ENCODE assay signal across 20 mouse cellular contexts in genomic region chr6:5129364-5130093, GRCm38 (mm10).
DNase-seq lines count a peak whose midpoint lies in the region; ATAC-seq and TF ChIP-seq lines count a peak whose summit lies in the region.
"Had no signal": no experiment of that assay in that cellular context is flagged by ENCODE, and none has a peak within 500 bp of the region (broad histone marks: within the 10 kb centered on the region; RNA-seq: fewer than 3 reads in every experiment).

No protein-coding gene starts in this region.

- H3K36me3 ChIP-seq in hindbrain, embryonic 13.5 days = peaks cover 5% of the 10 kb centered on the region
- H3K36me3 ChIP-seq in hindbrain, embryonic 10.5 days = peaks cover 3% of the 10 kb centered on the region
- H3K36me3 ChIP-seq in limb, embryonic 13.5 days = no peaks in the 10 kb centered on the region
- H3K36me3 ChIP-seq: embryonic facial prominence, embryonic 13.5 days had no signal

- no peaks in the 10 kb centered on the region for H3K27me3 ChIP-seq in hindbrain, embryonic 13.5 days
- H3K27me3 ChIP-seq in hindbrain, embryonic 10.5 days (ENCODE audit: insufficient read depth, poor library complexity, severe bottlenecking) = no peaks in the 10 kb centered on the region
- H3K27me3 ChIP-seq in limb, embryonic 13.5 days = no peaks in the 10 kb centered on the region
- H3K27me3 ChIP-seq: embryonic facial prominence, embryonic 13.5 days; liver, embryonic 12.5 days; Patski had no signal

- H3K9ac ChIP-seq in hindbrain, embryonic 13.5 days = no peak overlapping the region
- H3K9ac ChIP-seq in limb, embryonic 13.5 days = no peak overlapping the region
- H3K9ac ChIP-seq: embryonic facial prominence, embryonic 13.5 days; liver, embryonic 12.5 days; lung, embryonic 14.5 days had no signal

- 64% methylated on average over 14 of the region's 14 CpGs for WGBS in hindbrain, embryonic 13.5 days
- whole genome bisulfite sequencing in hindbrain, embryonic 10.5 days = 86% methylated on average over 14 of the region's 14 CpGs
- WGBS in limb, embryonic 13.5 days = 50% methylated on average over 14 of the region's 14 CpGs

- no peak for DNase-seq in hindbrain, embryonic 10.5 days (ENCODE audit: low spot score)
- DNase-seq in 3T3-L1 (ENCODE audit: low read depth, low spot score) (peak; percentile 56), NIH3T3 (ENCODE audit: low read depth) (peak; percentile 85)
- no peak for DNase-seq in left cerebral cortex, adult 2 months (ENCODE audit: extremely low spot score in 1 of 2, low spot score in 2 of 2)
- no peak for DNase-seq in layer of hippocampus, postnatal 25 days (ENCODE audit: extremely low spot score in 1 of 2, low spot score in 1 of 2)
- DNase-seq: adrenal gland, postnatal 14 days; cerebellum, adult 11 months; cerebellum, postnatal 10 days; kidney, adult 11 months; kidney, postnatal 10 days; left cerebral cortex, postnatal 4 days; lung, embryonic 14.5 days; lung, postnatal 36 days; thymus, postnatal 25 days had no signal

- no peaks in the 10 kb centered on the region for H3K9me3 ChIP-seq in hindbrain, embryonic 13.5 days
- no peaks in the 10 kb centered on the region for H3K9me3 ChIP-seq in hindbrain, embryonic 10.5 days
- no peaks in the 10 kb centered on the region for H3K9me3 ChIP-seq in limb, embryonic 13.5 days
- H3K9me3 ChIP-seq: embryonic facial prominence, embryonic 13.5 days; heart, embryonic 10.5 days; liver, embryonic 12.5 days had no signal

- H3K4me2 ChIP-seq in hindbrain, embryonic 13.5 days = no peak overlapping the region
- H3K4me2 ChIP-seq in limb, embryonic 13.5 days (replicated peaks) = peak overlapping the region; percentile 32
- H3K4me2 ChIP-seq: embryonic facial prominence, embryonic 13.5 days; liver, embryonic 12.5 days; lung, embryonic 14.5 days had no signal

- peak; percentile 61; the same call in 1 of the 2 replicates for ATAC-seq in hindbrain, embryonic 13.5 days (ENCODE audit: low FRiP score)
- peak; percentile 72; the same call in 1 of the 2 replicates for ATAC-seq in limb, embryonic 13.5 days (ENCODE audit: low FRiP score, low read depth)
- ATAC-seq: liver, embryonic 12.5 days; Patski had no signal

- H3K4me3 ChIP-seq in hindbrain, embryonic 13.5 days = no peak overlapping the region
- no peak overlapping the region for H3K4me3 ChIP-seq in hindbrain, embryonic 10.5 days
- H3K4me3 ChIP-seq in limb, embryonic 13.5 days = no peak overlapping the region
- no peak overlapping the region for H3K4me3 ChIP-seq in left cerebral cortex, adult 2 months
- H3K4me3 ChIP-seq: embryonic facial prominence, embryonic 13.5 days; heart, embryonic 10.5 days; liver, embryonic 12.5 days had no signal

- intact Hi-C loops in left cerebral cortex, adult 2 months (cut with DNase I) = no loop called here

- no peak for TF ChIP-seq CTCF in left cerebral cortex, adult 2 months (IDR thresholded peaks at IDR 0.05)

- H3K27ac ChIP-seq in hindbrain, embryonic 13.5 days = 0 out of 2 replicates have a peak overlapping the region, but pooled peaks have one; percentile 25
- H3K27ac ChIP-seq in hindbrain, embryonic 10.5 days = no peak overlapping the region
- H3K27ac ChIP-seq in limb, embryonic 13.5 days = no peak overlapping the region
- H3K27ac ChIP-seq in left cerebral cortex, adult 2 months = no peak overlapping the region
- H3K27ac ChIP-seq: embryonic facial prominence, embryonic 13.5 days; heart, embryonic 10.5 days; liver, embryonic 12.5 days had no signal

- no peaks in the 10 kb centered on the region for H3K4me1 ChIP-seq in hindbrain, embryonic 13.5 days (replicated peaks)
- H3K4me1 ChIP-seq in hindbrain, embryonic 10.5 days (replicated peaks) = no peaks in the 10 kb centered on the region
- H3K4me1 ChIP-seq in limb, embryonic 13.5 days = peaks cover 25% of the 10 kb centered on the region
- H3K4me1 ChIP-seq: embryonic facial prominence, embryonic 13.5 days; heart, embryonic 10.5 days had no signal

Comparison
In these comparisons a context has a peak if more than half of its experiments do, and no peak if none do; other contexts are left out.
1. DNase-seq: peak in 3T3-L1 (single experiment) and NIH3T3 (single experiment); none in hindbrain, embryonic 10.5 days (single experiment), left cerebral cortex, adult 2 months (0 of 2) and layer of hippocampus, postnatal 25 days (0 of 2).